Mouse (Mus musculus) forebrain, embryonic 16.5 days (tissue): ENCODE measurements around the gene Igfbp2. TPM values are rescaled to one million over a fixed set of nuclear protein-coding genes. Genes with fewer than 3 reads are reported as not detected.

Experiments used
- ATAC-seq: fragments of 200-750 bp; cut with Nextera tagmentation; 2 replicates; pipeline ENCODE4 v1.8.0; 2017; ENCODE audit warnings: mild to moderate bottlenecking, moderate library complexity
- H3K27ac ChIP-seq: fragments of 300-500 bp; sonication (generic); 2 replicates; pipeline ENCODE4 v1.5.1; 2014; ENCODE audit warnings: low read length, control low read depth
- H3K27me3 ChIP-seq: fragments of 300-500 bp; sonication (generic); replicated peaks from 2 replicates; pipeline ENCODE4 v1.6.1; 2014; ENCODE audit warnings: low read length; ENCODE audit not compliant: control insufficient read depth, insufficient read depth
- H3K36me3 ChIP-seq: fragments of 300-500 bp; sonication (generic); 2 replicates; pipeline ENCODE4 v1.6.1; 2014; ENCODE audit not compliant: control insufficient read depth, insufficient read depth
- H3K4me1 ChIP-seq: fragments of 300-500 bp; sonication (generic); replicated peaks from 2 replicates; pipeline ENCODE4 v1.6.1; 2014; ENCODE audit warnings: low read length; ENCODE audit not compliant: control insufficient read depth, insufficient read depth
- H3K4me2 ChIP-seq: fragments of 300-500 bp; sonication (generic); 2 replicates; pipeline ENCODE4 v1.6.1; 2014; ENCODE audit warnings: mild to moderate bottlenecking, low read length, control low read depth
- H3K4me3 ChIP-seq: fragments of 300-500 bp; sonication (generic); replicated peaks from 2 replicates; pipeline ENCODE4 v1.5.1; 2014; ENCODE audit warnings: mild to moderate bottlenecking, low read length, control low read depth
- H3K9ac ChIP-seq: fragments of 300-500 bp; sonication (generic); replicated peaks from 2 replicates; pipeline ENCODE4 v1.6.1; 2014; ENCODE audit warnings: low read depth, low read length, control low read depth
- H3K9me3 ChIP-seq: fragments of 300-500 bp; sonication (generic); 2 replicates; pipeline ENCODE4 v1.6.1; 2016; ENCODE audit warnings: low read length; ENCODE audit not compliant: control insufficient read depth
- WGBS: fragments of 180-500 bp; shearing (Covaris S2); extraction: QIAGEN DNeasy Blood & Tissue Kit; methylation state at CpG from one replicate; pipeline ENCODE4 v1.1.7; 2014; 5-methylcytosine and 5-hydroxymethylcytosine counted together
- polyA plus RNA-seq: library from polyadenylated mRNA; unstranded; fragments of >200 nt; fragmentation: Nextera tagmentation; extraction: Ambion mirVana; gene quantifications from 2 replicates; pipeline ENCODE4 v1.2.1, GENCODE M21; 2015

Igfbp2 gene
- polyA plus RNA-seq, 1 experiment from 2014 or later, result 279 TPM

- no peak for ATAC-seq
- Histone ChIP-seq H3K4me1 (peaks cover 12% of the 10 kb centered on the region), H3K9me3 (peaks cover 4% of the 10 kb centered on the region; the same call in 1 of the 2 replicates), H3K4me2 (no peak overlapping the region), H3K27me3 (no peaks in the 10 kb centered on the region), H3K27ac (no peak overlapping the region), H3K4me3 (no peak overlapping the region), H3K9ac (no peak overlapping the region), H3K36me3 (no peaks in the 10 kb centered on the region)
- 91% methylated on average over 3 of the region's 3 CpGs for WGBS
Observed at GRCm38 (mm10) chr1:72811061-72811460, 13.2 kb upstream of the Igfbp2 start.

GRCm38 (mm10) chr1:72813089-72813638 lies 11.1 kb upstream of the Igfbp2 start:
- no peaks in the 10 kb centered on the region for H3K27me3 ChIP-seq
- H3K4me3 ChIP-seq, result no peak overlapping the region
- WGBS, result 33% methylated on average over 5 of the region's 5 CpGs
- no peak overlapping the region for H3K4me2 ChIP-seq
- H3K4me1 ChIP-seq, result peaks cover 7% of the 10 kb centered on the region
- H3K27ac ChIP-seq, result no peak overlapping the region
- no peak overlapping the region for H3K9ac ChIP-seq
- no peak for ATAC-seq
- peaks cover 4% of the 10 kb centered on the region; the same call in 1 of the 2 replicates for H3K9me3 ChIP-seq
- H3K36me3 ChIP-seq, result no peaks in the 10 kb centered on the region

GRCm38 (mm10) chr1:72813639-72814403 lies 10.5 kb upstream of the Igfbp2 start:
- Histone ChIP-seq H3K36me3 (no peaks in the 10 kb centered on the region), H3K4me1 (peaks cover 7% of the 10 kb centered on the region), H3K27me3 (no peaks in the 10 kb centered on the region), H3K9me3 (peaks cover 4% of the 10 kb centered on the region; the same call in 1 of the 2 replicates), H3K4me2 (no peak overlapping the region), H3K4me3 (no peak overlapping the region), H3K27ac (no peak overlapping the region), H3K9ac (no peak overlapping the region)
- 3% methylated on average over 6 of the region's 6 CpGs for WGBS
- peak; percentile 57 for ATAC-seq

GRCm38 (mm10) chr1:72815184-72815583 lies 9.1 kb upstream of the Igfbp2 start:
- Histone ChIP-seq H3K9me3 (peaks cover 4% of the 10 kb centered on the region; the same call in 1 of the 2 replicates), H3K4me2 (no peak overlapping the region), H3K9ac (no peak overlapping the region), H3K27ac (no peak overlapping the region), H3K4me1 (peaks cover 7% of the 10 kb centered on the region), H3K4me3 (no peak overlapping the region), H3K36me3 (no peaks in the 10 kb centered on the region), H3K27me3 (no peaks in the 10 kb centered on the region)
- no peak for ATAC-seq
- 39% methylated on average over 5 of the region's 5 CpGs for WGBS

GRCm38 (mm10) chr1:72815616-72816015 lies 8.7 kb upstream of the Igfbp2 start:
- no peak overlapping the region for H3K4me3 ChIP-seq
- ATAC-seq, result no peak
- H3K9ac ChIP-seq, result no peak overlapping the region
- H3K36me3 ChIP-seq, result no peaks in the 10 kb centered on the region
- no peaks in the 10 kb centered on the region for H3K27me3 ChIP-seq
- H3K4me1 ChIP-seq, result peaks cover 7% of the 10 kb centered on the region
- WGBS, result 84% methylated on average over 3 of the region's 3 CpGs
- H3K9me3 ChIP-seq, result peaks cover 4% of the 10 kb centered on the region; the same call in 1 of the 2 replicates
- no peak overlapping the region for H3K27ac ChIP-seq
- H3K4me2 ChIP-seq, result no peak overlapping the region

GRCm38 (mm10) chr1:72819995-72820394 lies 4.3 kb upstream of the Igfbp2 start:
- WGBS, result 92% methylated on average over 6 of the region's 6 CpGs
- H3K4me1 ChIP-seq, result peaks cover 8% of the 10 kb centered on the region
- no peak overlapping the region for H3K4me2 ChIP-seq
- H3K9me3 ChIP-seq, result no peaks in the 10 kb centered on the region
- no peak overlapping the region for H3K4me3 ChIP-seq
- no peak overlapping the region for H3K27ac ChIP-seq
- no peak for ATAC-seq
- no peaks in the 10 kb centered on the region for H3K36me3 ChIP-seq
- no peak overlapping the region for H3K9ac ChIP-seq
- no peaks in the 10 kb centered on the region for H3K27me3 ChIP-seq

- 53% methylated on average over 10 of the region's 10 CpGs for WGBS
- Histone ChIP-seq H3K4me2 (no peak overlapping the region), H3K4me1 (peaks cover 29% of the 10 kb centered on the region), H3K4me3 (no peak overlapping the region), H3K27me3 (no peaks in the 10 kb centered on the region), H3K27ac (no peak overlapping the region), H3K9me3 (no peaks in the 10 kb centered on the region), H3K36me3 (no peaks in the 10 kb centered on the region), H3K9ac (no peak overlapping the region)
- no peak for ATAC-seq
Observed at GRCm38 (mm10) chr1:72822893-72823292, 1.4 kb upstream of the Igfbp2 start.

GRCm38 (mm10) chr1:72824707-72825101 lies 401 bp downstream of the Igfbp2 start:
- no peaks in the 10 kb centered on the region for H3K36me3 ChIP-seq
- peak overlapping the region; percentile 83 for H3K27ac ChIP-seq
- WGBS, result under 1% methylated on average over 37 of the region's 37 CpGs
- peak overlapping the region; percentile 84 for H3K4me3 ChIP-seq
- H3K9me3 ChIP-seq, result no peaks in the 10 kb centered on the region
- H3K27me3 ChIP-seq, result no peaks in the 10 kb centered on the region
- peaks cover 36% of the 10 kb centered on the region for H3K4me1 ChIP-seq
- H3K9ac ChIP-seq, result peak overlapping the region; percentile 90
- H3K4me2 ChIP-seq, result peak overlapping the region; percentile 82
- peak; percentile 74 for ATAC-seq

- ATAC-seq, result no peak
- Histone ChIP-seq H3K4me3 (peak overlapping the region; percentile 84), H3K4me2 (peak overlapping the region; percentile 82), H3K27me3 (no peaks in the 10 kb centered on the region), H3K9ac (peak overlapping the region; percentile 90), H3K9me3 (no peaks in the 10 kb centered on the region), H3K36me3 (no peaks in the 10 kb centered on the region), H3K27ac (0 out of 2 replicates have a peak overlapping the region, but pooled peaks have one; percentile 9), H3K4me1 (peaks cover 36% of the 10 kb centered on the region)
- WGBS, result 0% methylated on average over 20 of the region's 20 CpGs
Observed at GRCm38 (mm10) chr1:72825286-72825685, 983 bp downstream of the Igfbp2 start.
